Mouse (Mus musculus): ENCODE measurements around the gene Cpm.

The Cpm gene

GRCm38 (mm10) chr10:117684298-117685170 is 55.2 kb downstream of the Cpm start:
- DNase-seq (ENCODE audit: extremely low read depth, low read depth) = no peak

GRCm38 (mm10) chr10:117685171-117685848 is 56.0 kb downstream of the Cpm start:
- no peak for DNase-seq (ENCODE audit: extremely low read depth, low read depth)

- DNase-seq (ENCODE audit: extremely low read depth, low read depth) = no peak
Measured at GRCm38 (mm10) chr10:117685849-117686591, 56.7 kb downstream of the Cpm start.

GRCm38 (mm10) chr10:117687018-117687417 is 57.7 kb downstream of the Cpm start:
- no peak for DNase-seq (ENCODE audit: extremely low read depth, low read depth)

- DNase-seq (ENCODE audit: extremely low read depth, low read depth) = no peak
Measured at GRCm38 (mm10) chr10:117687577-117687976, 58.3 kb downstream of the Cpm start.

- DNase-seq (ENCODE audit: extremely low read depth, low read depth) = peak; percentile 33
Measured at GRCm38 (mm10) chr10:117688204-117689151, 59.2 kb downstream of the Cpm start.

- DNase-seq (ENCODE audit: extremely low read depth, low read depth) = no peak
Measured at GRCm38 (mm10) chr10:117689297-117690100, 60.2 kb downstream of the Cpm start.

GRCm38 (mm10) chr10:117690101-117690352 is 60.7 kb downstream of the Cpm start:
- DNase-seq (ENCODE audit: extremely low read depth, low read depth) = no peak

GRCm38 (mm10) chr10:117690770-117691296 is 61.5 kb downstream of the Cpm start:
- DNase-seq (ENCODE audit: extremely low read depth, low read depth) = no peak

GRCm38 (mm10) chr10:117691389-117691968 is 62.2 kb downstream of the Cpm start:
- DNase-seq (ENCODE audit: extremely low read depth, low read depth) = no peak

GRCm38 (mm10) chr10:117692173-117692572 is 62.9 kb downstream of the Cpm start:
- no peak for DNase-seq (ENCODE audit: extremely low read depth, low read depth)

GRCm38 (mm10) chr10:117692953-117693352 is 63.7 kb downstream of the Cpm start:
- no peak for DNase-seq (ENCODE audit: extremely low read depth, low read depth)

- DNase-seq (ENCODE audit: extremely low read depth, low read depth) = no peak
Measured at GRCm38 (mm10) chr10:117694255-117694953, 65.1 kb downstream of the Cpm start.

GRCm38 (mm10) chr10:117695027-117695426 is 65.7 kb downstream of the Cpm start:
- DNase-seq (ENCODE audit: extremely low read depth, low read depth) = no peak

- no peak for DNase-seq (ENCODE audit: extremely low read depth, low read depth)
Measured at GRCm38 (mm10) chr10:117695605-117696004, 66.3 kb downstream of the Cpm start.

GRCm38 (mm10) chr10:117696021-117696826 is 66.9 kb downstream of the Cpm start:
- no peak for DNase-seq (ENCODE audit: extremely low read depth, low read depth)

- DNase-seq (ENCODE audit: extremely low read depth, low read depth) = no peak
Measured at GRCm38 (mm10) chr10:117696827-117697560, 67.7 kb downstream of the Cpm start.
